Mouse (Mus musculus): ENCODE results near the gene Cfap97d1.

The Cfap97d1 gene

GRCm38 (mm10) chr11:102034887-102035286 lies 50.8 kb downstream of the Cfap97d1 start:
- no peak for DNase-seq (ENCODE audit: extremely low read depth, low read depth, low spot score)

- DNase-seq (ENCODE audit: extremely low read depth, low read depth, low spot score): no peak
Measured at GRCm38 (mm10) chr11:102035456-102035960, 51.4 kb downstream of the Cfap97d1 start.

- DNase-seq (ENCODE audit: extremely low read depth, low read depth, low spot score): no peak
Measured at GRCm38 (mm10) chr11:102036336-102036735, 52.3 kb downstream of the Cfap97d1 start.

GRCm38 (mm10) chr11:102037789-102038188 lies 53.7 kb downstream of the Cfap97d1 start:
- no peak for DNase-seq (ENCODE audit: extremely low read depth, low read depth, low spot score)

GRCm38 (mm10) chr11:102039487-102040137 lies 55.5 kb downstream of the Cfap97d1 start:
- DNase-seq (ENCODE audit: extremely low read depth, low read depth, low spot score): no peak

GRCm38 (mm10) chr11:102040138-102040524 lies 56.1 kb downstream of the Cfap97d1 start:
- DNase-seq (ENCODE audit: extremely low read depth, low read depth, low spot score): no peak

- DNase-seq (ENCODE audit: extremely low read depth, low read depth, low spot score): no peak
Measured at GRCm38 (mm10) chr11:102040646-102041045, 56.6 kb downstream of the Cfap97d1 start.

GRCm38 (mm10) chr11:102041350-102041949 lies 57.4 kb downstream of the Cfap97d1 start, which contains the start of gene Cd300lg:
Gene Cd300lg, plus strand, starts transcription at chr11:102041509.
- DNase-seq (ENCODE audit: extremely low read depth, low read depth, low spot score): no peak

All from fat pad, adult 2 months (tissue).